Mouse (Mus musculus) CH12.LX (cell line): ENCODE results near the gene Tmem11. TPM values are rescaled to one million over a fixed set of nuclear protein-coding genes. Genes with fewer than 3 reads are reported as not detected.
A peak's percentile ranks its signal among the peaks of the same experiment; 100 is the strongest.

Source experiments
- DNase-seq: peaks from one replicate; pipeline ENCODE4 v3.0.0-alpha.2; 2013; ENCODE audit errors: extremely low read depth
- H3K27ac ChIP-seq: 2 replicates; pipeline ENCODE4 v1.5.1; 2012; ENCODE audit warnings: low read depth, mild to moderate bottlenecking, control low read depth, moderate library complexity; ENCODE audit not compliant: insufficient read depth
- H3K27me3 ChIP-seq: replicated peaks from 2 replicates; pipeline ENCODE3; 2012; ENCODE audit warnings: inconsistent platforms
- H3K36me3 ChIP-seq, 2 experiments: replicated peaks in 1 of 2; 2 replicates each; pipeline versions ENCODE3 to v1.6.1; 2012; ENCODE audit warnings: inconsistent platforms in 1 of 2, low read length in 1 of 2, mild to moderate bottlenecking in 1 of 2, mixed read lengths in 1 of 2, moderate library complexity in 1 of 2; ENCODE audit not compliant: control insufficient read depth in 1 of 2, insufficient read depth in 1 of 2
- H3K4me1 ChIP-seq, 2 experiments: 2 replicates each; pipeline ENCODE4 v1.6.1; 2012; ENCODE audit warnings: inconsistent platforms in 1 of 2, moderate library complexity in 1 of 2; ENCODE audit not compliant: insufficient read depth in 2 of 2, control insufficient read depth in 1 of 2
- H3K4me2 ChIP-seq: 2 replicates; pipeline ENCODE4 v1.6.1; 2012; ENCODE audit warnings: low read depth, mild to moderate bottlenecking, control low read depth; ENCODE audit not compliant: poor library complexity, insufficient read depth, severe bottlenecking
- H3K4me3 ChIP-seq, 3 experiments: fragments of 150-350 bp in 1 of 3; sonication (generic) in 1 of 3; replicated peaks in 1 of 3; 2 replicates each; pipeline versions ENCODE3 to v1.5.1; 2011 to 2012; ENCODE audit warnings: low read depth in 2 of 3, low read length in 2 of 3, mild to moderate bottlenecking in 2 of 3, moderate library complexity in 2 of 3, control low read depth in 1 of 3, improper control_type of control experiment in 1 of 3, inconsistent platforms in 1 of 3, mixed read lengths in 1 of 3; ENCODE audit not compliant: poor library complexity in 1 of 3
- H3K79me2 ChIP-seq: replicated peaks from 2 replicates; pipeline ENCODE4 v1.6.1; 2012; ENCODE audit warnings: mild to moderate bottlenecking, moderate library complexity; ENCODE audit not compliant: control insufficient read depth, poor library complexity, insufficient read depth, severe bottlenecking; ENCODE audit errors: extremely low read depth
- H3K9ac ChIP-seq: 2 replicates; pipeline ENCODE4 v1.6.1; 2012; ENCODE audit warnings: low read depth, mild to moderate bottlenecking, control low read depth, moderate library complexity; ENCODE audit not compliant: insufficient read depth
- H3K9me3 ChIP-seq: replicated peaks from 2 replicates; pipeline ENCODE3; 2012; ENCODE audit warnings: low read length, inconsistent platforms, mixed read lengths
- CHD2 ChIP-seq: IDR thresholded peaks from 2 replicates; pipeline ENCODE4 v1.6.1; 2011; ENCODE audit warnings: low read length, improper control_type of control experiment
- CTCF ChIP-seq, 2 experiments: IDR thresholded peaks in 1 of 2; conservative IDR thresholded peaks in 1 of 2; 2 replicates each; pipeline ENCODE4 v1.5.1; 2011 to 2012; ENCODE audit warnings: low read depth in 2 of 2, low read length in 2 of 2, improper control_type of control experiment in 1 of 2, inconsistent platforms in 1 of 2, mild to moderate bottlenecking in 1 of 2, moderate library complexity in 1 of 2
- IRF4 ChIP-seq: IDR thresholded peaks from 2 replicates; pipeline ENCODE4 v1.6.1; 2014; ENCODE audit warnings: low read depth, mild to moderate bottlenecking, inconsistent platforms, low read length, improper control_type of control experiment
- JUN ChIP-seq: IDR thresholded peaks from 2 replicates; pipeline ENCODE4 v1.6.1; 2011; ENCODE audit warnings: low read depth, mild to moderate bottlenecking, low read length, improper control_type of control experiment, moderate library complexity; ENCODE audit not compliant: insufficient read depth
- KAT2A ChIP-seq: IDR thresholded peaks from 2 replicates; pipeline ENCODE4 v1.6.1; 2012; ENCODE audit warnings: low read length, improper control_type of control experiment, inconsistent platforms; ENCODE audit not compliant: insufficient replicate concordance
- MAFK ChIP-seq: IDR thresholded peaks from 2 replicates; pipeline ENCODE4 v1.6.1; 2011; ENCODE audit warnings: low read length, improper control_type of control experiment; ENCODE audit not compliant: insufficient replicate concordance
- MAX ChIP-seq: IDR thresholded peaks from 2 replicates; pipeline ENCODE4 v1.6.1; 2011; ENCODE audit warnings: low read length, improper control_type of control experiment
- MEF2A ChIP-seq: IDR thresholded peaks from 2 replicates; pipeline ENCODE4 v1.6.1; 2014; ENCODE audit warnings: low read depth, mild to moderate bottlenecking, inconsistent platforms, low read length, improper control_type of control experiment, borderline replicate concordance
- MXI1 ChIP-seq: IDR thresholded peaks from 2 replicates; pipeline ENCODE4 v1.6.1; 2011; ENCODE audit warnings: mild to moderate bottlenecking, low read depth, low read length, improper control_type of control experiment
- MYC ChIP-seq: IDR thresholded peaks from 2 replicates; pipeline ENCODE4 v1.6.1; 2011; ENCODE audit warnings: low read depth, mild to moderate bottlenecking, improper control_type of control experiment, low read length
- NELFE ChIP-seq: IDR thresholded peaks from 2 replicates; pipeline ENCODE4 v1.6.1; 2011; ENCODE audit warnings: low read depth, low read length, improper control_type of control experiment
- POLR2A ChIP-seq: IDR thresholded peaks from 2 replicates; pipeline ENCODE4 v1.6.1; 2011; ENCODE audit warnings: low read depth, mild to moderate bottlenecking, improper control_type of control experiment, low read length
- RCOR1 ChIP-seq: conservative IDR thresholded peaks from 2 replicates; pipeline ENCODE4 v1.6.1; 2012; ENCODE audit warnings: low read depth, mild to moderate bottlenecking, inconsistent platforms, low read length, improper control_type of control experiment
- SIN3A ChIP-seq: IDR thresholded peaks from 2 replicates; pipeline ENCODE4 v1.6.1; 2012; ENCODE audit warnings: low read length, improper control_type of control experiment, inconsistent platforms
- TCF12 ChIP-seq: IDR thresholded peaks from 2 replicates; pipeline ENCODE4 v1.6.1; 2014; ENCODE audit warnings: low read depth, mild to moderate bottlenecking, inconsistent platforms, low read length, improper control_type of control experiment
- UBTF ChIP-seq: IDR thresholded peaks from 2 replicates; pipeline ENCODE4 v1.6.1; 2012; ENCODE audit warnings: low read depth, mild to moderate bottlenecking, inconsistent platforms, low read length, improper control_type of control experiment, moderate library complexity
- USF1 ChIP-seq: IDR thresholded peaks from 2 replicates; pipeline ENCODE4 v1.6.1; 2014; ENCODE audit warnings: low read depth, mild to moderate bottlenecking, inconsistent platforms, low read length, improper control_type of control experiment
- ZKSCAN1 ChIP-seq: IDR thresholded peaks from 2 replicates; pipeline ENCODE4 v1.6.1; 2012; ENCODE audit warnings: low read depth, inconsistent platforms, low read length, improper control_type of control experiment, borderline replicate concordance
- ZMIZ1 ChIP-seq: IDR thresholded peaks from 2 replicates; pipeline ENCODE4 v1.6.1; 2012; ENCODE audit warnings: low read depth, mild to moderate bottlenecking, inconsistent platforms, low read length, improper control_type of control experiment
- ZNF384 ChIP-seq: IDR thresholded peaks from 2 replicates; pipeline ENCODE4 v1.6.1; 2012; ENCODE audit warnings: low read depth, low read length, improper control_type of control experiment, inconsistent platforms
- dilution Hi-C: fragments of 300-500 bp; cut with MboI; formaldehyde crosslinking; loops from 2 replicates; pipeline ENCODE4 v1.14.3; 2020; ENCODE audit warnings: low sequenced_read_pairs; ENCODE audit not compliant: extremely low pct_unique_long_range_greater_than_20kb, extremely low pct_ligation_motif_present
- in situ Hi-C: fragments of 300-500 bp; cut with MboI; formaldehyde crosslinking; loops from 3 replicates; pipeline ENCODE4 v1.14.3; 2019; ENCODE audit warnings: low sequenced_read_pairs, low pct_ligation_motif_present, low pct_unique_long_range_greater_than_20kb, mixed read lengths
- polyA plus RNA-seq: library from polyadenylated mRNA; unstranded; fragments of >175 nt; gene quantifications from 2 replicates; pipeline ENCODE4 v1.2.1, GENCODE M21; 2012; ENCODE audit warnings: low read depth; ENCODE audit not compliant: insufficient read length
- total RNA-seq, 2 experiments: library from RNA; depleted of rRNA; stranded (reverse); fragments of 300-350 nt in 1 of 2; fragments of >200 nt in 1 of 2; gene quantifications; 2 replicates each; pipeline ENCODE4 v1.2.3; 2012 to 2014

Gene Tmem11
- total and polyA plus RNA-seq, 3 experiments = 71.1 to 117 (median 83.0) TPM

- H3K4me1 ChIP-seq = peaks cover 7 to 28% of the 10 kb centered on the region in 2 experiments
- TF ChIP-seq USF1 = no peak
- no peak for TF ChIP-seq IRF4
- no peak for TF ChIP-seq CHD2
- TF ChIP-seq MYC = no peak
- TF ChIP-seq SIN3A = no peak
- TF ChIP-seq ZNF384 = no peak
- TF ChIP-seq MAFK = no peak
- no peak for TF ChIP-seq ZKSCAN1
- TF ChIP-seq JUN = no peak
- TF ChIP-seq ZMIZ1 = no peak
- TF ChIP-seq MXI1 = no peak
- no peak for TF ChIP-seq MEF2A
- no peak for TF ChIP-seq NELFE
- TF ChIP-seq MAX = no peak
- no peak for TF ChIP-seq RCOR1
- TF ChIP-seq UBTF = no peak
- no peak for TF ChIP-seq POLR2A
- no peak for TF ChIP-seq KAT2A
- TF ChIP-seq, all 38 proteins: peak for 0
- H3K4me2 ChIP-seq = no peak overlapping the region
- H3K27me3 ChIP-seq = no peaks in the 10 kb centered on the region
- peaks cover 5 to 9% of the 10 kb centered on the region in 2 experiments for H3K36me3 ChIP-seq
- dilution Hi-C loops = no loop called here
- H3K4me3 ChIP-seq = no peak overlapping the region
- H3K27ac ChIP-seq = no peak overlapping the region
- in situ Hi-C loops = no loop called here
- no peak for DNase-seq
- H3K9ac ChIP-seq = no peak overlapping the region
- no peaks in the 10 kb centered on the region for H3K9me3 ChIP-seq
- no peaks in the 10 kb centered on the region for H3K79me2 ChIP-seq
These were observed 36.1 kb upstream of the Tmem11 start for GRCm38 (mm10) chr11:60915201-60915600.

- H3K4me1 ChIP-seq = peaks cover 7 to 28% of the 10 kb centered on the region in 2 experiments
- no peak for DNase-seq
These were observed 35.4 kb upstream of the Tmem11 start, which contains the start of gene Natd1 for GRCm38 (mm10) chr11:60914491-60914890. Gene Natd1, minus strand, starts transcription at chr11:60914750.

More at GRCm38 (mm10) chr11:60914491-60914890, 35.4 kb upstream of the Tmem11 start, which contains the start of gene Natd1:
- Histone ChIP-seq H3K4me2 (peak within 1 kb of the TSS; percentile 91), H3K9ac (peak within 1 kb of the TSS; percentile 62), H3K9me3 (no peaks in the 10 kb centered on the region), H3K4me3 (peak within 1 kb of the TSS; percentile 69 to 86 (median 74)), H3K36me3 (peaks cover 0 to 4% of the 10 kb centered on the region in 2 experiments), H3K27ac (no peak within 1 kb of the TSS), H3K79me2 (no peaks in the 10 kb centered on the region), H3K27me3 (no peaks in the 10 kb centered on the region)
- in situ Hi-C loops = no loop called here
- dilution Hi-C loops = no loop called here
- no peak for TF ChIP-seq CTCF (conservative IDR thresholded peaks at IDR 0.05 in 1 of 2, IDR thresholded peaks at IDR 0.05 in 1 of 2; ENCODE audit: low read depth in 2 of 2, low read length in 2 of 2)
- TF ChIP-seq TCF12 = no peak
- TF ChIP-seq MXI1 = no peak
- TF ChIP-seq MYC = no peak
